Mouse (Mus musculus): ENCODE results near the gene Chkb. TPM values are rescaled to one million over a fixed set of nuclear protein-coding genes. Genes with fewer than 3 reads are reported as not detected.

Gene Chkb
- polyA plus RNA-seq, 1 experiment from 2014 or later: 67.6 TPM

DNA sequence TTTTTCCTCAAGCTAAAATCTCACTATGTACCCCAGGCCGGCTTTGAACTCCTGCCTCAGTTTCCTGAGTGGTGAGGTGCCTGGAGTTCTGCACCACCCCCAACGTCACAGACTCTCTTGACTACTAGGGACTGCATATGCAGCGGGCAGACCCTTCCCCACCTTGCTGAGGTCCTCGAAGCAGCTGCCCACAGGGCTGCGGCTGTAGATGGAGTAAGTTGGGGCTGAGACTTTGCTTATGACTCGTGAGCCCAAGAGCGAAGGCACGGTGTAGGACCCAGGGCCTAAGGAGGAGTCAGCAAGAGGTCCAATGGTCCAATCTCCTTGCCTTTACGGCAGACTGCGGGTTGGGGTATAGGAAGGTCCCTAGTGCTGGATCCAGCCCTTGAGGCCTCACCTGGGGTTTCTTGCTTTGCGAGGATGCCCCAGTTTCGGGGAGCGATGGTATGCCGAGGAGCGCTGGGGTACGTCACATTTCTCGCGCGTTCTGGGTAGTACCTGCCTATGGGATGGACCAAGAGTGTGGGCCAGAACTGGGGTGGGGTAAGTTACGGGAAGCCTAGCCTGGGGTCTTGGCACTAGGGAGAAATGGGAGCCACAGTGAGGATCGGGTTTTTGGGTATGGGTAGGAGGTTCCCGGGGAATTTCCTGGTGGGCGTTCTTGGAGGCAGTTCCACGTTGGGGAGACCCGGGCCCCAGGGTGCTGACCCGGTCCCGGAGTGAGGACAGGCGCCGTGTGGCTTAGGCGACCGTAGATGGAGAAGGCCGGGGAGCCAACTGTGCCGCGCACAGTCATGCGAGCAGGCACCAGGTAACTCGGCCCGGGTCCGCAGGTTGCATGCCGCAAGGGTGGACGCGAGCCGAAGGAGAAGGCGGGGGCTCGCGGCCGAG lies 51.5 kb downstream of the Chkb start:
- Histone ChIP-seq H3K36me3 (ENCODE audit: control insufficient read depth, insufficient read depth, low read length) (no peaks in the 10 kb centered on the region), H3K4me1 (ENCODE audit: control insufficient read depth, insufficient read depth, low read length) (peaks cover 20% of the 10 kb centered on the region), H3K4me3 (ENCODE audit: low read depth, low read length) (peak overlapping the region; percentile 48), H3K27ac (ENCODE audit: low read depth, low read length) (no peak overlapping the region), H3K27me3 (ENCODE audit: control insufficient read depth, insufficient read depth, low read length) (peaks cover 46% of the 10 kb centered on the region), H3K4me2 (peak overlapping the region; percentile 75), H3K9me3 (replicated peaks; ENCODE audit: control insufficient read depth, low read length) (no peaks in the 10 kb centered on the region), H3K9ac (ENCODE audit: low read depth, low read length) (peak overlapping the region; percentile 54)
- ATAC-seq (replicated peaks; ENCODE audit: insufficient number of reproducible peaks, low FRiP score, low TSS enrichment): no peak
- 14% methylated on average over 46 of the region's 46 CpGs for WGBS (ENCODE audit: insufficient replicate concordance)

DNA sequence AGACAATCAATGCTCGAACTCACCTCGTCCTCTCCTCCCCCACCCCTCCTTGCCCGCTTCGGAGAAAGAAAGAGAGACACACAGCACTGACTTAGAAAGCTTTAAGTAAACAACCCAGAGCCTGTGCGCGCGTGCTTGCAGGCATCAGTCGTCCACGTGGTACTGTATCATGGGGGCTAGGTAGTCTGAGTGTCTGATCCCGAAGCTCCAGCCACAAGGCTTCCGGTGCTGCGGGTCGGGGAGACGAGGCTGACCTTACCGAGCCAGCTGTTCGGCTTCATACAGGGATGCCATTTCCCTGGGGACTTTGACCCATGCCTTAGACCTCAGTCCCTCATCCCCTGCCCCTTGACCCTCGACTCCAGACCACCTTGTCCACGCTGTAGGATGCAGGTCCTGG lies 52.3 kb downstream of the Chkb start:
- Histone ChIP-seq H3K36me3 (ENCODE audit: control insufficient read depth, insufficient read depth, low read length) (no peaks in the 10 kb centered on the region), H3K4me2 (peak overlapping the region; percentile 31), H3K9ac (ENCODE audit: low read depth, low read length) (no peak overlapping the region), H3K4me3 (ENCODE audit: low read depth, low read length) (peak overlapping the region; percentile 14; the same call in 1 of the 2 replicates), H3K4me1 (ENCODE audit: control insufficient read depth, insufficient read depth, low read length) (peaks cover 25% of the 10 kb centered on the region), H3K9me3 (replicated peaks; ENCODE audit: control insufficient read depth, low read length) (no peaks in the 10 kb centered on the region), H3K27me3 (ENCODE audit: control insufficient read depth, insufficient read depth, low read length) (peaks cover 46% of the 10 kb centered on the region), H3K27ac (ENCODE audit: low read depth, low read length) (no peak overlapping the region)
- WGBS (ENCODE audit: insufficient replicate concordance): 3% methylated on average over 18 of the region's 18 CpGs
- ATAC-seq (replicated peaks; ENCODE audit: insufficient number of reproducible peaks, low FRiP score, low TSS enrichment): no peak

DNA sequence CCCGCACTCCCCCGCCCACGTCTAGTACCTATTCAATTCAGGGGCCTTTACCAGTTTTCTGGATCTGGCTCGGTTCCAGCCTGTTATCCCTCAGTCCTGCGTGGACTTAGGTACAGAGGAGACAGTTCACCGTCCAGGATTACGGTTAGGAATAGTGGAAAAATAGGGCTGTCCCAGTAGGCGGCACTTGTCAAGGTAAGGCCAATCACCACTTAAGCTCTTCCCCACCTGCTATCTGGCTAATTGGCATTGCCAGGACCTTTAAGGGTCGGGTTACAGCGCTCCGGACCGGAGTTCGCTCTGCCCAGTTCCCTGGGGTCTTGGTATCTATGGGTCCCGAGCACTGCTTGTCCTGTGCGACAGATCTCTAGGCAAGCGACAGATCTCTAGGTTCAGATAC lies 52.8 kb downstream of the Chkb start, which contains the start of gene Tymp:
TSS of gene Tymp (minus strand) at position 83 of the 400 bp plus-strand sequence.
- Histone ChIP-seq H3K4me2 (peak within 1 kb of the TSS; percentile 31), H3K9me3 (replicated peaks; ENCODE audit: control insufficient read depth, low read length) (no peaks in the 10 kb centered on the region), H3K4me3 (ENCODE audit: low read depth, low read length) (peak within 1 kb of the TSS; percentile 14; the same call in 1 of the 2 replicates), H3K27ac (ENCODE audit: low read depth, low read length) (no peak within 1 kb of the TSS), H3K27me3 (ENCODE audit: control insufficient read depth, insufficient read depth, low read length) (peaks cover 43% of the 10 kb centered on the region), H3K36me3 (ENCODE audit: control insufficient read depth, insufficient read depth, low read length) (peaks cover 4% of the 10 kb centered on the region), H3K9ac (ENCODE audit: low read depth, low read length) (no peak within 1 kb of the TSS), H3K4me1 (ENCODE audit: control insufficient read depth, insufficient read depth, low read length) (peaks cover 25% of the 10 kb centered on the region)
- WGBS (ENCODE audit: insufficient replicate concordance): 15% methylated on average over 16 of the region's 16 CpGs
- ATAC-seq (replicated peaks; ENCODE audit: insufficient number of reproducible peaks, low FRiP score, low TSS enrichment): no peak

Other genes starting within 250 kb of the Chkb start
- 84.6 and 95.1 TPM in 2 replicates for gene Plxnb2, start 249.1 kb downstream of the Chkb start, polyA plus RNA-seq (2014; fragmentation: Nextera tagmentation; extraction: Ambion mirVana)
- 18.0 and 18.5 TPM in 2 replicates for gene Dennd6b, start 233.4 kb downstream of the Chkb start, polyA plus RNA-seq (2014; fragmentation: Nextera tagmentation; extraction: Ambion mirVana)
- 20.5 and 23.5 TPM in 2 replicates for gene Ppp6r2, start 218.4 kb downstream of the Chkb start, polyA plus RNA-seq (2014; fragmentation: Nextera tagmentation; extraction: Ambion mirVana)
- gene Sbf1, start 114.6 kb downstream of the Chkb start, polyA plus RNA-seq (2014; fragmentation: Nextera tagmentation; extraction: Ambion mirVana): 45.7 and 50.8 TPM in 2 replicates
- gene Adm2, start 107.2 kb downstream of the Chkb start, polyA plus RNA-seq (2014; fragmentation: Nextera tagmentation; extraction: Ambion mirVana): 0.79 and 1.0 TPM in 2 replicates
- not detected in 2 replicates for gene Miox, start 95.5 kb downstream of the Chkb start, polyA plus RNA-seq (2014; fragmentation: Nextera tagmentation; extraction: Ambion mirVana)
- gene Lmf2, start 74.2 kb downstream of the Chkb start, polyA plus RNA-seq (2014; fragmentation: Nextera tagmentation; extraction: Ambion mirVana): 29.7 and 37.3 TPM in 2 replicates
- gene Ncaph2, start 74.2 kb downstream of the Chkb start, polyA plus RNA-seq (2014; fragmentation: Nextera tagmentation; extraction: Ambion mirVana): 107 and 109 TPM in 2 replicates
- gene Sco2, start 56.1 kb downstream of the Chkb start, polyA plus RNA-seq (2014; fragmentation: Nextera tagmentation; extraction: Ambion mirVana): 7.4 TPM in 2 replicates
- 0.86 and 1.5 TPM in 2 replicates for gene Tymp, start 52.9 kb downstream of the Chkb start, polyA plus RNA-seq (2014; fragmentation: Nextera tagmentation; extraction: Ambion mirVana)
- 0.54 and 1.00 TPM in 2 replicates for gene Odf3b, start 50.6 kb downstream of the Chkb start, polyA plus RNA-seq (2014; fragmentation: Nextera tagmentation; extraction: Ambion mirVana)
- not detected in 2 replicates for gene Klhdc7b, start 45.0 kb downstream of the Chkb start, polyA plus RNA-seq (2014; fragmentation: Nextera tagmentation; extraction: Ambion mirVana)
- not detected in 2 replicates for gene Syce3, start 19.4 kb downstream of the Chkb start, polyA plus RNA-seq (2014; fragmentation: Nextera tagmentation; extraction: Ambion mirVana)
- 111 and 129 TPM in 2 replicates for gene Cpt1b, start 4.0 kb downstream of the Chkb start, polyA plus RNA-seq (2014; fragmentation: Nextera tagmentation; extraction: Ambion mirVana)
- 1.7 and 2.4 TPM in 2 replicates for gene C730034F03Rik, start 319 bp downstream of the Chkb start, polyA plus RNA-seq (2014; fragmentation: Nextera tagmentation; extraction: Ambion mirVana)
- 0.86 TPM in 1 of 2 replicates, not detected in the other for gene Gm44502, start 212 bp downstream of the Chkb start, polyA plus RNA-seq (2014; fragmentation: Nextera tagmentation; extraction: Ambion mirVana)
- gene Mapk8ip2, start 24.0 kb upstream of the Chkb start, polyA plus RNA-seq (2014; fragmentation: Nextera tagmentation; extraction: Ambion mirVana): 0.19 and 0.68 TPM in 2 replicates
- 9.4 TPM in 2 replicates for gene Arsa, start 47.5 kb upstream of the Chkb start, polyA plus RNA-seq (2014; fragmentation: Nextera tagmentation; extraction: Ambion mirVana)
- gene Shank3, start 69.7 kb upstream of the Chkb start, polyA plus RNA-seq (2014; fragmentation: Nextera tagmentation; extraction: Ambion mirVana): 2.1 and 2.7 TPM in 2 replicates
- gene Acr, start 138.4 kb upstream of the Chkb start, polyA plus RNA-seq (2014; fragmentation: Nextera tagmentation; extraction: Ambion mirVana): 0.20 TPM in 2 replicates
- 25.8 and 27.5 TPM in 2 replicates for gene Rabl2, start 162.0 kb upstream of the Chkb start, polyA plus RNA-seq (2014; fragmentation: Nextera tagmentation; extraction: Ambion mirVana)

Data from heart, embryonic 11.5 days (tissue).